In the genomic region with DNA sequence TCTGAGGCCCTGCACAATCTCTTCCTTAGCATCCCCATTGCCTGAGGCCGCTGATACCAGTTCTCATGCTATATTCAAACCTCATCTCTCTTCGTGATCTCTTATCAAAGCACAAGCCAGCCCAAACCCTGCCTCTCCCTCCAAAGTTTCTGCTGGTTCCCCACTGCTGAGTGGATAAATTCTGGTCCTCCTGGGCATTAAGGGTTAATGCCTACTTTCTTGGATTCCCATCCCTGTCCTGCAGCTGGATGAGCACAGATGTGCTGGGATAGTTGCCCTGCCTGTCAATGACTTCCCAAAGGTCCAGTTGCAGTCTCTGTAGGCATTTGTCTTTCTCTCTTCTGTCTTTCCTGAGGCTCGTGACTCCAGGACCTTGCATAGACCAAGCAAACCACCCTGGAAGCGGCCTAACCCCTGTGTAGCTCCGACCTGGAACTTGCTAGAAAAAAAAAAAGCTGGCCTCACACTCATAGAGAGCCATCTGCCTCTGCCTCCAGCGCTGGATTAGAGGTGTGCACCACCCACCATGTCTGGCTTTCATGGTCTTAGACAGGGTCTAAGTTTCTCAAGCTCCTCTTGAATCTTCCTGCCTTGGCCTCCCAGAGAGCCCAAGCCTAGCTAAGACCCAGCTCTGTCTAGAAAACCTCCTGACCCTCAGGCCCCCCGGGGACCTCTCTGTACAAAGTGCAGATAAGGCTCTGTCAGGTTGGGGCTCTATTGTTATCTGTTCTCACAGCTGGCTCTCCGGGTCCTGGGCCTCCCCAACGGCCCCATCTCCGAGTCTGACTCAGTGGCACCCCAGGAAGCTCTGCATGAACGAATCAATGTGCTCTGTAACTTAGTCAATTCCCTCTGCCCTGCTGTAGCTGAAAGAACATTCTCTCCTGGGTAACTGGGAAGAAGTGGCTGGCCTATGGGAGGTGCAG, we compare ENCODE assay signal across 10 mouse cellular contexts. TPM values are rescaled to one million over a fixed set of nuclear protein-coding genes. Genes with fewer than 3 reads are reported as not detected.
DNase-seq lines count a peak whose midpoint lies in the region; ATAC-seq and TF ChIP-seq lines count a peak whose summit lies in the region.
"Had no signal": no experiment of that assay in that cellular context is flagged by ENCODE, and none has a peak within 500 bp of the region (broad histone marks: within the 10 kb centered on the region; RNA-seq: fewer than 3 reads in every experiment).

No protein-coding gene starts in this region.

- DNase-seq in heart, embryonic 10.5 days (ENCODE audit: low spot score), result peak; percentile 93
- DNase-seq in heart, postnatal 25 days (ENCODE audit: low spot score), result no peak
- DNase-seq in spleen, adult 12 weeks (ENCODE audit: low spot score), result peak; percentile 43
- no peak for DNase-seq in spleen, postnatal 14 days (ENCODE audit: low spot score in 2 of 2)
- no peak for DNase-seq in heart, postnatal 0 days (ENCODE audit: low spot score)
- peak; percentile 57 for DNase-seq in spleen, postnatal 10 days (ENCODE audit: low spot score in 2 of 2)
- DNase-seq in gastrocnemius, adult 18-20 months (ENCODE audit: low spot score), result no peak
- DNase-seq in gastrocnemius, postnatal 36 days, result no peak
- DNase-seq: gastrocnemius, postnatal 14 days; kidney, postnatal 14 days had no signal

- H3K27me3 ChIP-seq in heart, embryonic 10.5 days (ENCODE audit: insufficient read depth, poor library complexity, severe bottlenecking), result peaks cover 8% of the 10 kb centered on the region; the same call in 1 of the 2 replicates
- H3K27me3 ChIP-seq in heart, postnatal 0 days (ENCODE audit: control insufficient read depth, insufficient read depth, low read length), result no peaks in the 10 kb centered on the region

- ATAC-seq in heart, postnatal 0 days (ENCODE audit: insufficient read depth, low read depth), result no peak

- H3K36me3 ChIP-seq in heart, embryonic 10.5 days, result no peaks in the 10 kb centered on the region
- no peaks in the 10 kb centered on the region for H3K36me3 ChIP-seq in heart, postnatal 0 days (replicated peaks; ENCODE audit: control insufficient read depth, insufficient read depth, low read length)

- H3K27ac ChIP-seq in heart, embryonic 10.5 days, result peak overlapping the region; percentile 85
- H3K27ac ChIP-seq in heart, postnatal 0 days (ENCODE audit: low read depth), result 0 out of 2 replicates have a peak overlapping the region, but pooled peaks have one; percentile 76

- TF ChIP-seq EP300 in heart, postnatal 0 days (IDR thresholded peaks at IDR 0.05; ENCODE audit: low read depth), result no peak

- no peaks in the 10 kb centered on the region for H3K9me3 ChIP-seq in heart, embryonic 10.5 days
- no peaks in the 10 kb centered on the region for H3K9me3 ChIP-seq in heart, postnatal 0 days (replicated peaks; ENCODE audit: control insufficient read depth, low read length)

- intact Hi-C loops in heart, postnatal 25 days (cut with DNase I), result loop anchor here (2.0 kb wide), 1 partner anchor 31 kb away; no protein-coding TSS in a partner anchor
- intact Hi-C loops in gastrocnemius, postnatal 36 days (cut with DNase I), result no loop called here

- 35% methylated on average over 11 of the region's 11 CpGs for WGBS in heart, embryonic 10.5 days
- WGBS in heart, postnatal 0 days, result 50% methylated on average over 11 of the region's 11 CpGs

- H3K4me1 ChIP-seq in heart, embryonic 10.5 days, result peaks cover 80% of the 10 kb centered on the region
- peaks cover 23% of the 10 kb centered on the region for H3K4me1 ChIP-seq in heart, postnatal 0 days (ENCODE audit: control insufficient read depth, insufficient read depth)

- H3K4me3 ChIP-seq in heart, embryonic 10.5 days, result no peak overlapping the region
- H3K4me3 ChIP-seq in heart, postnatal 0 days (ENCODE audit: low read depth, low read length), result no peak overlapping the region

- H3K4me2 ChIP-seq in heart, postnatal 0 days (ENCODE audit: low read depth, low read length), result no peak overlapping the region

- H3K9ac ChIP-seq in heart, postnatal 0 days (replicated peaks; ENCODE audit: low read depth, low read length), result 0 out of 2 replicates have a peak overlapping the region, but pooled peaks have one; percentile 25

- no peak for TF ChIP-seq CTCF in heart, postnatal 0 days (IDR thresholded peaks at IDR 0.05; ENCODE audit: low read depth)

RNA-seq across cellular contexts. Expression of a gene that starts 40.3 kb away (rescaled TPM):
- 5.2 and 10.4 TPM in 2 replicates for polyA plus RNA-seq in heart, embryonic 10.5 days (2016; fragmentation: Nextera tagmentation; extraction: Ambion mirVana)
- total RNA-seq in heart, postnatal 25 days (2021), result 10 to 100 TPM; 23.3 to 31.3 TPM
- 14.0 and 15.0 TPM in 2 replicates for total RNA-seq in heart, postnatal 0 days (2014; rRNA removed; ENCODE audit: low replicate concordance)
- polyA plus RNA-seq in heart, postnatal 0 days (2015; fragmentation: Nextera tagmentation; extraction: Ambion mirVana), result 4.5 and 4.7 TPM in 2 replicates
- total RNA-seq in gastrocnemius, adult 18-20 months (2021), result 10 to 100 TPM in 1 of 2 experiments, 1 to 10 TPM in 1; 7.4 to 10.8 TPM
- 10 to 100 TPM; 11.6 to 12.3 TPM for total RNA-seq in gastrocnemius, postnatal 36 days (2021)

Comparison
In these comparisons a context has a peak if more than half of its experiments do, and no peak if none do; other contexts are left out.
1. DNase-seq: peak in heart, embryonic 10.5 days (single experiment), spleen, adult 12 weeks (single experiment) and spleen, postnatal 10 days (2 of 2); none in heart, postnatal 25 days (single experiment), spleen, postnatal 14 days (0 of 2), heart, postnatal 0 days (single experiment), gastrocnemius, adult 18-20 months (single experiment) and gastrocnemius, postnatal 36 days (0 of 2).